Mouse (Mus musculus) liver, adult (tissue): Measurements from ENCODE around the gene Hoxb7.

Source experiments
- GATA4 ChIP-seq: IDR thresholded peaks from 2 replicates; pipeline ENCODE4 v1.6.1; 2014; ENCODE audit warnings: mild to moderate bottlenecking, low read length; ENCODE audit not compliant: insufficient replicate concordance

Gene Hoxb7

DNA sequence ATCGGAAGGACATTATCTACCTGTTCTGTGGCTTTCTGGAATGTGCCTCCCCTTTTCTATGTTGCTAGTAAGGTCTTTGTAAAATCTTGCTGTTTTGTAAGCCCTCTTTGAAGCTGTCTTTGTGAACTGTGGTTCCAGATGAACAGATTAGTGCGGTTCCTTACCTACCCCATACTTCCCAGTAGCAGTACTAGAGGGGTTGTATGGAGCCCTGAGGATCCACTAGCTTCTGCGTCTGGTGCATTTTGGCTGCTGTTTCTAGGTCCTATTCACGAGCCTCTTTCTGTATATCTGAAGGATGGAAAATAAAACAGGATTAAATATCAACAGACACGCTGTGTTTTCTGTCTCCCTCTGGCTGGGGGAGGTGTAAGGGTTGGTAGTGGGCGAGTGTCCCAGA lies 3.4 kb downstream of the Hoxb7 start:
- TF ChIP-seq GATA4: no peak

DNA sequence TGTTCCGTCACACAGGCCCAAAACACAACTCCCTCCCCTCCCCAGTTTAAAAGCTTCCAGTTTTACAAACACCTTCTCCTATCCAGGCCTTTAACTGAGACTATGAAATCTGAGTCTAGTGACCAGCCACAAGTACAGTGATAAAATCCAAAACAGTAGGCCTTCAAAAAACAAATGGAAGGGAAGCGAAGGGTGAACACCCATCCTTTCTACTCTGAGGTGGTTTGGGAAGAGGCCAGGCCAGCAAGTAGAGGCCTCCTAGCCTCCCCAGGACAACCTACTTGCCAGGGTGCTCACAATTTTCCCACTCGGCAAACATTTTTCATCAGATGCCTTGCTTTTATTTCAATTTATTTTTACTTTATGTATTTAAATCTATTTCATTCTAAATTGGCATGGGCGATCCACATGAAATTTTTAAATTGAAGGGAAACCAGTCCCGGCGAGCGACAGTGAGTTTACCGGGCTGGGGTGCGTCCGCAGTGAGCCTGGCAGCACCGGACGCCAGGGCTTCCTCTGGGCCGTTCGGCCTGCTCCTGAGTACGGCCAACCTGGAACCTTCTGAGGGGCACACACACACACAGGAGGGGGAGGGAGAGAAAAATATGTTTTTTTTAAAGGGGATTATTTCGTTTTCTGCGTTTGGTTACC lies 4.4 kb downstream of the Hoxb7 start:
- no peak for TF ChIP-seq GATA4

DNA sequence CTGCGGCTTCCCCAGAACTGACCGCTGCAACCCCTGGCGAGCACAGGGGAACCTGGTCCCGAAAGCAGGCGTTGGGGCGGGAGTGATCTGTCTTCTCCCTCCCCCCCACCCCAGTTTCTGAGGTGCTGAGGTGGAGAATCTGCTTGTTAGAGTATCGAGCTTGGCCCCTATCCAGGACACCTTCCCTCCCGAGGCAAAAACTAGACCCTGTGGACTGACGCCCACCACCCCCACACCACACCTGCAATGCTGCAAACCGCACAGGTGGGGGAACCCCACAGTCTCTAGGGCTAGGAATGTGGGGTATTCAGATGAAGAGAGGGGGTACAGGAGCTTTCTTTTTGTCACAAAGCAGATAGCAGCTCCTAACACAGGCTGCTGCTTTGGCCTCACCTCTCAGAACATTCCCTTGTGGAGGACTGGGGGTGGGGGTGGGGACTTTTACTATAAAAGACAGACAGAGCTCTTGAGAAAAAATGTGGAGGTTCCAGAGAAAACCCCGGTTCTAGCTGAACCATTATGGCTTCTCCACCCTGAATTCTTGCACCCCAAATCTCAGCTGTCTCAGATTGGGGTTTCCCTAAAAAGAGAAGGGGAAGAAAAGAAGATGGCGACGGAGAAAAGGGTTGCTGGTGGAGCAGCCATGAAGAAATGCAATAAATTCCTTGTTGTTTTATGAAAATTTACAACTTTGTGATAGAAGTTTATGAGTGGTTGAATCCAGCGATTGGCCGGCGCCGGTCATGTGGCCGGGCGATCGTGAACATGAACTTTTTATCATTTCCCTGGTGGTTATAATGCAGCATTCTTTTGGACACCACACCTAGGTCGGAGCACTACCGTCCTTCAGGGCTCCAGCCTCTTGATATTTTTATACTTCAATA lies 5.5 kb downstream of the Hoxb7 start, which contains the start of gene Hoxb6:
Gene Hoxb6 (plus strand): TSS at position 796 of the 884 bp plus-strand sequence.
- no peak for TF ChIP-seq GATA4

DNA sequence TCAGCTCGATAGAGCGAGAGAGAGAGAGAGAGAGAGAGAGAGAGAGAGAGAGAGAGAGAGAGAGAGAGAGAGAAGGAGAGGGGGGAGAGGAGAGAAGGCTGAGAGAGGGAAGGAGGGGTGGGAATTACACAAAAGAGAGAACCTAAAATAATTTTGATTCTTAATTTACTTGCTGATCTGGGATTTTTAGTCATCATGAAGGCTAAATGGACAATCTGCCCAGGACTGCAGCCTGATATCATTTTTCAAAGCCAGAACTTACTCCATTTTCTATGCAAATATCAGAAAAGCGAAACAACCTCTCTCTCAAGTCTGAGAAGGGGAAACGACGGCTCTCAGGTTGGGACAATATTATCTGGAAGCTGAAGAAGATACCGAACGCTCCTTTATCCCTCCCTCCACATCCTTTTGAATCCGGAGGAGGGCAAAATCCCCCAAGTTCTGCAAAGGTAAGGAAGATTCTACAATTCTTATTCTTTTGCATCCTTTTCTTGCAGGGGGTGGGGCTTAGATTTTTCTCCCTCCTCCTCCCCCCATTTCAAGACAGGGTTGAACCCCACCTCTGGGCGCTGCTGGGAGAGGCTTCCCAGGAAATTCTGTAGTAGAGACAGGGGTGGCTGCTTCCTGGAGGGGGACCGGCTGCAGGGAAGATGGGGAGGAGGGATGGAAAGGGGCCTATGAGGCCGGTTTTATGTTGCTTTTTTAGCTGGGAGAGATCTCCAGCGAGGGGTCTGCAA lies 6.3 kb downstream of the Hoxb7 start:
- no peak for TF ChIP-seq GATA4

DNA sequence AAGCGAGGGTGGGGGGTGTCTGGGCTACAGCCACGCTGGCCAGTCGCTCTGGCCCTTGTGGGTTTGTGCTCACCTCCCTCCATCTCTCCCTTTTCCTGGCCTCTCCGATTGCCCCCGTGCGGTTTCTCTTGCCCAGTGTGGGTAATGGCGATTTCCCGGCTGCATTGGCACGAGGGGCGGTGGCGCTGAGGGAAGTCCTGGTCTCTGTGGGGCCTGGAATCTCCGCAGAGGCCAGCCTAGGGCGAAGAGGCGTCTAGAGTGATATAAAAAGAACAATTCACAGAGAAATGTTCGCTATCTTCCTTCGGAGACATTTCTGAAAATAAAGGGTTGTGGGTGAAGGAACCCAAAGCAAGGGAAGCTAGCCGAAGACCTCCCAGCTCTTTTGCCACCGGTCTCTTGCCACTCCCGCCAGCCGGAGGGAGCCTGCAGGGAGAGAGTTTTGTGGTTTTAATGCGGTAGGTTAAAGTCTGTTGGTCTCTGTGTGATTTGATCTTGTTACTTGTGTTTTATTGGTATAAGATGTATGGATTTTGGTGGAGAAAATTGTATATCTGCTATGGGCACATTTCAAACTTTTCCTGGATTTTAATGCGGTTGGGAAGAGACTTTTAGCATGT lies 7.0 kb downstream of the Hoxb7 start:
- no peak for TF ChIP-seq GATA4

DNA sequence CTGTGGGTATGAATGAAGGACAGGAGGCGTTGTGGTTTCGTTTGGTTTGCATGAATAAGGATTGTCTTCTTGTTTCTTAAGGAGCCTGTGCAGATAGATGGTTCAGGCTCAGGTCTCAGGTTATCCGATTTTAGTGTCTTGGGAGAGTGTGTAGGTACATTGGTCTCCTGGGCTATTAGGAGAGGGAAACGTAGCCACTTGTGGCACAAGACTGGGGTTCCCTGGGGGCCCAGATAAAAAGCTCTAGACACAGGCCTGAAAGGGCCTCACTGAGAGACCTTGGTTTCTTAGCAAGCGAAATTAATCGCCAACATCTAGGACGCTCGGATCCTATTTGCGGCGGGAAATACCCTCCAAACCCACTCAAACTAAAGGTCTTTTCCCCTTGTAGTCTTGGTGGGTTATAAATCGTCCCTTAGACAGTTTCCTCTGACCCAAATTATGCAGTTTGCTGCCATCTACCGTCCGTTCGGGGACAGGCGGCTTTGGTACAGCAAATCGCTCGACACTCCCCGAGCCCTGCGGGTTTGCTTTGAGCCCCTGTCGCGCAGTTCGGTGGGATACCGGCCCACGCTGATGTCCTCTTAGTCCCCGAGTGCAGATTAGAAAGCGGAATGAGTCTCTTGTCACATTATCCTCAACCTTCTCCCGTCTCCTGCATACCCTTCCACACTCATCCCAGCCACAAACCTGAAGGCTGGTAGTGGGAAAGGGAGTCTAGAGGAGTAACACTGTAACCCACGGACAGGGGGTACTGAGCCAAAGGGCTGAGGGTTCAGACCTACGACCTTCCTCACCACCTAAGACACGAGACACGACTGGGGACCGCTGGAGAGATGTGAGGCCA lies 8.0 kb downstream of the Hoxb7 start:
- TF ChIP-seq GATA4: no peak

DNA sequence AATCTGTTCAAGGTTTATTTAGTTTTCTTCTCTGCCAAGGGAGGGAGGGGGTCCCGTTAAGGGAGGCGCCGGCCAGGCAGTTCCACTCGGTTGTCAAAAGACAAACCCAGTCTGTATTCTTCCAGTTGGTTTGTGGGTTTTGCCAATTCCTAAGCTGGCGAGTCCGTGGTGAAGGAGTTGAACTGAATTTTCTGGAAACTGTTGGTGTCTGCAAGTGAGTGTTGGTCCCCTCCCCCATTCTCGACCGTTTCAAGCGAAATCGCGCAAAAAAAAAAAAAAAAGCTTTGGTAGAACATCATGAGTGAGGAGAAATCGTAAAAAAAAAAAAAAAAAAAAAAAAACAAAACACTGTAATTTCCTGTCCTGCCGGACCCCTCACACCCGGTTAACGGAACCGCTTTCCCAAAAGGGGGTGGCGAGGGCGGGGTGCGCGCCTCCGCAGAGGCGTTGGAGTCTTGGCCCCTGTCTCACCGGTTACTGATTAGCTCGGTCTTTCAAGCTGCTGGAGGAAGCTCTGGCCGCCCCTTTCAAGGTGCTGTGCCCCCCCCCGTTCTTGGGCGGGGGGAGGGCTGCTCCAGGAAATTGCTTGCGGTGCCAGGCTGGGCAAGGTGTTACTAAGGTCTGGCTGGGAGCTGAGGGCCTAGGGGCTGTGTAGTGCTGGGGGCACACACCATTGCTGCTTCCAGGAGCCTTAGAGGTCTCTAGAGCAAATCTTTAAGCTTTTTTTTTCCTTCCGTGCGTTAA lies 8.8 kb downstream of the Hoxb7 start:
- no peak for TF ChIP-seq GATA4

DNA sequence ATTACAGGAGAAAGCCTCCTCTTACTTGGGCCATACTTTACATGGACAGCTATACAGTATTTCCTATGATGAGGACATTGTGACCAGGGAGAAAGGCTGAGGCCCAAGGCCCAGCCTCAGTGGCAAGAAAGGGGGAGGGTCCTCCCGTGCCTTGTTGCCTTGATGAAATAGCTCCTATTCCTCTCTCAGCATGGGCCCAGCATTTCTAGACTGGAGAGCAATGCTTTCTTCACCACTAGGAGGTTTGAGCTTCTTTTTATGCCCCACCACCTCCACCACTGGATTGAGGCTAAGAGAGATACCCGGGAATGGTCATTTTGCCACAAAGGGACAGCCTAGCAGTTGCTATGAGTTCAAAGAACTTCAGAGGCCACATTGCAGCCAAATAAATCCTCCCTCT lies 10.6 kb downstream of the Hoxb7 start:
- no peak for TF ChIP-seq GATA4

DNA sequence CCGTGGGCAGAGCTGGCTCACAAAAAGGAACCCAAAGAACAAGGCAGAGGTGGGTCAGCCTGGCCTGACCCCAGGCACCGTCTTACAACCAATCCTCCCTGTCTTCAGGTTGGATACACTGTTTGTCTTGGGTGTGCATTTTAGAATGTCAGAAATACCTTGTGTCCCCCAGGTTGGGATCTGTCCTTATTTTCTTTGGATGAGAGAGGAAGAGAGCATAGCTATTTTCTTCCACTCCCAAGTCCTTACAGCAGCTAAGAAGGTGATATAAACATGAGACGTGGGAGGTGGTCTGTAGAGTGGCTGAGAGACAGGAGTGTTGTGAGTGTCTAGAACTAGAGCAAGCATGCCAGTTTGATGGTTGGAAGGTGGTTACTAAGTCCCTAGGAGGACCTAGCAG lies 11.0 kb downstream of the Hoxb7 start:
- no peak for TF ChIP-seq GATA4

DNA sequence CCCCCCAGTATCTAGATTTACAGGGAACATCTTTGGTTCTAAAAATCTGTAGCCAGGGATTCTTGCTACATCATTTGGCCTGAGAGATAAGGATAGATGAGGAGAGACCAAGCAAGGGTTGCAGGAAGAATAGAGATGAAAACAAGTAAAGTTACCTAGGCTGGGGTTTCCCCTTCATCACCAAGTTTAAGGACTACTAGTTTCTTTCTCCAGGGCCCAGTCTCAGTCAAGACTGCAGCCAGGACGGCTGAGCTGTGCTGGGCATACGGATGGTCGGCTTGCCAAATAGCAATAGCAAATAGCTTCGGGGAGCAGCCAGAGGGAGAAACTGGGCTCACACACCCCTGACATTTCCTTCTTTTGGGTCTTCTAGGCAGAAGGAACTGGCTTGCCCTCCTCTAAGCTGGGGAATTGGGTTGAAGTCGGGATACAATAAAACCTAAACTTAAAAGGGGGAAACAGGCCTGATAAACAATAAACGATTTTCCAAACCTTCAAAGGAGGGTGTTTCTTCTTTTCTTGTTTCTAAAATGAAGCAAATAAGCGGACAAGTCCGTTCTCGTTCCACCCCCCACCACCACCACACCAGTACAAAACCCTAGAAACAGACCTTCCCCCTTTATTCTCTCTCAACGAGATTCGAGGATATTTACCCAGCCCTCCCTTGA lies 11.7 kb downstream of the Hoxb7 start:
- TF ChIP-seq GATA4: no peak

DNA sequence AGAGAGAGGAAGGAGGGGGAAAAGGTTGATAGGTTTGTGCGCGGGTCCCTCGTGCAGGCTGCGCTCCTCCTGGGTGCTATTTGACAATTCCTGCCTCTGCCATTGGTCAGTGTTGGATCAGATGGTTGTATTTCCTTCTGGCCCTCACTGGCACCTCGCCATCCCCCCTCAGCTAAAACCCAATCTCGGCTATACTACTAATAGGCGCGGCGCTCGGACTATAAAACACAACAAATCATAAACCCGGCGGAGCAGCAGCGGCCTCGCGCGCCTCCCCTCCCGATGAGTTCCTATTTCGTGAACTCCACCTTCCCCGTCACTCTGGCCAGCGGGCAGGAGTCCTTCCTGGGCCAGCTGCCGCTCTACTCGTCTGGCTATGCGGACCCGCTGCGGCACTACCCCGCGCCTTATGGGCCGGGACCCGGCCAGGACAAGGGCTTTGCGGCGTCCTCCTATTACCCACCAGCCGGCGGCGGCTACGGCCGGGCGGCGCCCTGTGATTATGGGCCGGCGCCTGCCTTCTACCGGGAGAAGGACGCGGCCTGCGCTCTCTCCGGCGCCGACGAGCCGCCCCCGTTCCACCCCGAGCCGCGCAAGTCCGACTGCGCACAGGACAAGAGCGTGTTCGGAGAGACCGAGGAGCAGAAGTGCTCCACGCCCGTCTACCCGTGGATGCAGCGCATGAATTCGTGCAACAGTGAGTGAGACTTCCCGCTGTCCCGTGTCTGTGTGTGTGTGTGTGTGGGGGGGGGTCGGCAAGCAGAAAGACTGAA lies 12.7 kb downstream of the Hoxb7 start:
- no peak for TF ChIP-seq GATA4

DNA sequence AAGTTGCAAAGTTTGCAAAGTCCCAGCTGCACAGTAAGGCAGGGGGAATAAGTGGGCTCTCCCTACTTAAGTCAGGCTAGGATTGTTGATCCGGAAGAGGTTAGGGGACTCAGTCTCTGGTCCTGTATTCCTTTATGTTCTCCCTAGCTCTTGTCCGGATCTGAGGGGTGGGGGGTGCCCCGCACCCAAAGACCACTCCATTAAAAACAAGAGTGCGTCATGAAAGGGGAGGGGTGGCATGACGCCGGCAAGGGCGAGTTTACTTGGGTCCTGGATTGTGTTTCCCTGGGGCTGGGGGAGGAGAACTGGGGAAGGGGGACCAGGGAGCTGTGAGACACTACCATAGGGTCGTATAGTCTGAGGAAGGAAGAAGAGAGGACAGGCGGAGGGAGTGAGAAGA lies 13.4 kb downstream of the Hoxb7 start:
- no peak for TF ChIP-seq GATA4
